Mouse (Mus musculus) heart, embryonic 11.5 days (tissue): ENCODE measurements around the gene Hyls1. TPM values are rescaled to one million over a fixed set of nuclear protein-coding genes. Genes with fewer than 3 reads are reported as not detected.

ENCODE experiments used
- ATAC-seq: fragments of 200-750 bp; cut with Nextera tagmentation; replicated peaks from 2 replicates; pipeline ENCODE4 v1.8.0; 2017; ENCODE audit warnings: moderate library complexity; ENCODE audit not compliant: insufficient number of reproducible peaks, low FRiP score, low TSS enrichment
- H3K27ac ChIP-seq: fragments of 300-500 bp; sonication (generic); 2 replicates; pipeline ENCODE4 v1.5.1; 2014; ENCODE audit warnings: mild to moderate bottlenecking, low read depth, low read length
- H3K27me3 ChIP-seq: fragments of 300-500 bp; sonication (generic); 2 replicates; pipeline ENCODE4 v1.6.1; 2014; ENCODE audit warnings: mild to moderate bottlenecking, low read length, mixed read lengths; ENCODE audit not compliant: control insufficient read depth, insufficient read depth
- H3K36me3 ChIP-seq: fragments of 300-500 bp; sonication (generic); 2 replicates; pipeline ENCODE4 v1.6.1; 2014; ENCODE audit warnings: mild to moderate bottlenecking, low read length, moderate library complexity, mixed read lengths; ENCODE audit not compliant: control insufficient read depth, insufficient read depth
- H3K4me1 ChIP-seq: fragments of 300-500 bp; sonication (generic); 2 replicates; pipeline ENCODE4 v1.6.1; 2014; ENCODE audit warnings: low read length; ENCODE audit not compliant: control insufficient read depth, insufficient read depth
- H3K4me2 ChIP-seq: fragments of 300-500 bp; sonication (generic); 2 replicates; pipeline ENCODE4 v1.6.1; 2014; ENCODE audit warnings: mild to moderate bottlenecking, moderate library complexity
- H3K4me3 ChIP-seq: fragments of 300-500 bp; sonication (generic); 2 replicates; pipeline ENCODE4 v1.5.1; 2014; ENCODE audit warnings: low read depth, low read length
- H3K9ac ChIP-seq: fragments of 300-500 bp; sonication (generic); 2 replicates; pipeline ENCODE4 v1.6.1; 2014; ENCODE audit warnings: mild to moderate bottlenecking, low read depth, low read length, moderate library complexity
- H3K9me3 ChIP-seq: fragments of 300-500 bp; sonication (generic); replicated peaks from 2 replicates; pipeline ENCODE4 v1.6.1; 2016; ENCODE audit warnings: low read length; ENCODE audit not compliant: control insufficient read depth
- WGBS: fragments of 180-500 bp; shearing (Covaris S2); extraction: QIAGEN DNeasy Blood & Tissue Kit; methylation state at CpG from one replicate; pipeline ENCODE4 v1.1.7; 2014; ENCODE audit not compliant: insufficient replicate concordance; 5-methylcytosine and 5-hydroxymethylcytosine counted together
- polyA plus RNA-seq: library from polyadenylated mRNA; unstranded; fragments of >200 nt; fragmentation: Nextera tagmentation; extraction: Ambion mirVana; gene quantifications from 2 replicates; pipeline ENCODE4 v1.2.1, GENCODE M21; 2014

The Hyls1 gene
- polyA plus RNA-seq, 1 experiment from 2014 or later = 15.4 TPM

- H3K4me3 ChIP-seq = no peak overlapping the region
- no peak for ATAC-seq
- H3K27me3 ChIP-seq = peaks cover 7% of the 10 kb centered on the region; the same call in 1 of the 2 replicates
- H3K9me3 ChIP-seq = no peaks in the 10 kb centered on the region
- H3K4me2 ChIP-seq = no peak overlapping the region
- H3K36me3 ChIP-seq = peaks cover 4% of the 10 kb centered on the region
- 46% methylated on average over 12 of the region's 12 CpGs for WGBS
- H3K4me1 ChIP-seq = peaks cover 7% of the 10 kb centered on the region; the same call in 1 of the 2 replicates
- H3K9ac ChIP-seq = no peak overlapping the region
- no peak overlapping the region for H3K27ac ChIP-seq
These were observed 13.6 kb downstream of the Hyls1 start for GRCm38 (mm10) chr9:35556494-35557102.

GRCm38 (mm10) chr9:35548455-35548854, 21.7 kb downstream of the Hyls1 start:
- 78% methylated on average over 9 of the region's 9 CpGs for WGBS
- Histone ChIP-seq H3K9me3 (no peaks in the 10 kb centered on the region), H3K4me3 (no peak overlapping the region), H3K4me2 (no peak overlapping the region), H3K27ac (no peak overlapping the region), H3K36me3 (no peaks in the 10 kb centered on the region), H3K4me1 (0 out of 2 replicates have a peak, but pooled peaks cover 3% of the 10 kb centered on the region), H3K27me3 (no peaks in the 10 kb centered on the region), H3K9ac (no peak overlapping the region)
- no peak for ATAC-seq

GRCm38 (mm10) chr9:35546745-35547144, 23.5 kb downstream of the Hyls1 start:
- no peak overlapping the region for H3K9ac ChIP-seq
- ATAC-seq = no peak
- 69% methylated on average over 9 of the region's 9 CpGs for WGBS
- H3K4me2 ChIP-seq = no peak overlapping the region
- no peaks in the 10 kb centered on the region for H3K27me3 ChIP-seq
- no peak overlapping the region for H3K4me3 ChIP-seq
- no peaks in the 10 kb centered on the region for H3K9me3 ChIP-seq
- H3K36me3 ChIP-seq = no peaks in the 10 kb centered on the region
- no peak overlapping the region for H3K27ac ChIP-seq
- 0 out of 2 replicates have a peak, but pooled peaks cover 3% of the 10 kb centered on the region for H3K4me1 ChIP-seq

- Histone ChIP-seq H3K4me3 (no peak overlapping the region), H3K9ac (no peak overlapping the region), H3K27ac (no peak overlapping the region), H3K9me3 (no peaks in the 10 kb centered on the region), H3K36me3 (no peaks in the 10 kb centered on the region), H3K27me3 (no peaks in the 10 kb centered on the region), H3K4me2 (no peak overlapping the region), H3K4me1 (0 out of 2 replicates have a peak, but pooled peaks cover 3% of the 10 kb centered on the region)
- 67% methylated on average over 12 of the region's 12 CpGs for WGBS
- no peak for ATAC-seq
These were observed 24.5 kb downstream of the Hyls1 start for GRCm38 (mm10) chr9:35545704-35546103.

GRCm38 (mm10) chr9:35544666-35545065, 25.5 kb downstream of the Hyls1 start:
- no peak for ATAC-seq
- Histone ChIP-seq H3K36me3 (no peaks in the 10 kb centered on the region), H3K4me1 (0 out of 2 replicates have a peak, but pooled peaks cover 3% of the 10 kb centered on the region), H3K27ac (no peak overlapping the region), H3K4me2 (no peak overlapping the region), H3K9ac (no peak overlapping the region), H3K27me3 (no peaks in the 10 kb centered on the region), H3K9me3 (no peaks in the 10 kb centered on the region), H3K4me3 (no peak overlapping the region)
- 88% methylated on average over 2 of the region's 2 CpGs for WGBS

- Histone ChIP-seq H3K27ac (no peak overlapping the region), H3K36me3 (no peaks in the 10 kb centered on the region), H3K4me2 (no peak overlapping the region), H3K4me1 (peaks cover 3% of the 10 kb centered on the region; the same call in 1 of the 2 replicates), H3K9ac (no peak overlapping the region), H3K9me3 (no peaks in the 10 kb centered on the region), H3K27me3 (no peaks in the 10 kb centered on the region), H3K4me3 (no peak overlapping the region)
- ATAC-seq = no peak
- WGBS = 80% methylated on average over 14 of the region's 14 CpGs
These were observed 26.9 kb downstream of the Hyls1 start for GRCm38 (mm10) chr9:35543099-35543860.

- Histone ChIP-seq H3K27ac (no peak overlapping the region), H3K4me2 (no peak overlapping the region), H3K9ac (no peak overlapping the region), H3K9me3 (no peaks in the 10 kb centered on the region), H3K4me1 (peaks cover 8% of the 10 kb centered on the region; the same call in 1 of the 2 replicates), H3K36me3 (no peaks in the 10 kb centered on the region), H3K27me3 (no peaks in the 10 kb centered on the region), H3K4me3 (no peak overlapping the region)
- 55% methylated on average over 6 of the region's 6 CpGs for WGBS
- no peak for ATAC-seq
These were observed 28.3 kb downstream of the Hyls1 start for GRCm38 (mm10) chr9:35541941-35542340.

GRCm38 (mm10) chr9:35541488-35541887, 28.7 kb downstream of the Hyls1 start:
- Histone ChIP-seq H3K36me3 (no peaks in the 10 kb centered on the region), H3K4me3 (no peak overlapping the region), H3K27me3 (no peaks in the 10 kb centered on the region), H3K4me1 (peaks cover 6% of the 10 kb centered on the region; the same call in 1 of the 2 replicates), H3K4me2 (no peak overlapping the region), H3K9ac (no peak overlapping the region), H3K27ac (no peak overlapping the region), H3K9me3 (no peaks in the 10 kb centered on the region)
- ATAC-seq = no peak
- 12% methylated on average over 6 of the region's 6 CpGs for WGBS
